Mouse (Mus musculus) liver, postnatal 0 days (tissue): ENCODE measurements around the gene Gfpt1.

Experiments used
- CTCF ChIP-seq: sonication (generic); IDR thresholded peaks from 2 replicates; pipeline ENCODE4 v1.5.1; 2016; ENCODE audit warnings: antibody characterized with exemption, low read depth
- EP300 ChIP-seq: IDR thresholded peaks from 2 replicates; pipeline ENCODE4 v1.6.1; 2016; ENCODE audit warnings: antibody characterized with exemption, low read depth, mild to moderate bottlenecking

GRCm38 (mm10) chr6:87045507-87045906, 2.9 kb downstream of the Gfpt1 start:
- TF ChIP-seq EP300 (no peak), CTCF (no peak)
